Mouse (Mus musculus): ENCODE measurements around the gene Smc4. TPM values are rescaled to one million over a fixed set of nuclear protein-coding genes. Genes with fewer than 3 reads are reported as not detected.
A peak's percentile ranks its signal among the peaks of the same experiment; 100 is the strongest.
"Not testable (repeated sequence)": the region's sequence is repeated elsewhere in the genome, so short reads cannot be mapped to it uniquely, and the experiment has no call there.

Gene Smc4
- polyA plus RNA-seq, 1 experiment, result 2.8 TPM

- WGBS, result under 1% methylated on average over 72 of the region's 72 CpGs
- peaks cover 2% of the 10 kb centered on the region for H3K4me1 ChIP-seq (ENCODE audit: control insufficient read depth, insufficient read depth, low read length)
- peak overlapping the region; percentile 79 for H3K4me3 ChIP-seq (replicated peaks; ENCODE audit: extremely low read depth, low read depth, low read length)
- TF ChIP-seq CTCF (IDR thresholded peaks at IDR 0.05; ENCODE audit: insufficient read depth, low read length) (no peak), POLR2A (IDR thresholded peaks at IDR 0.05; ENCODE audit: borderline replicate concordance, extremely low read depth, low read depth, low read length) (0 out of 2 replicates have a peak, but pooled peaks have one; percentile 26)
- DNase-seq, result peak; percentile 64
These were observed 1.1 kb downstream of the Smc4 start for GRCm38 (mm10) chr3:69005338-69006245.

- Histone ChIP-seq H3K4me1 (ENCODE audit: control insufficient read depth, insufficient read depth, low read length) (peaks cover 2% of the 10 kb centered on the region), H3K4me3 (replicated peaks; ENCODE audit: extremely low read depth, low read depth, low read length) (peak overlapping the region; percentile 79)
- TF ChIP-seq POLR2A (IDR thresholded peaks at IDR 0.05; ENCODE audit: borderline replicate concordance, extremely low read depth, low read depth, low read length) (no peak), CTCF (IDR thresholded peaks at IDR 0.05; ENCODE audit: insufficient read depth, low read length) (no peak)
- WGBS, result 4% methylated on average over 21 of the region's 21 CpGs
- no peak for DNase-seq
These were observed 1.8 kb downstream of the Smc4 start for GRCm38 (mm10) chr3:69006246-69006760.

- 51% methylated on average over 2 of the region's 2 CpGs for WGBS
- DNase-seq, result no peak
These were observed 4.3 kb downstream of the Smc4 start for GRCm38 (mm10) chr3:69008873-69009272.

GRCm38 (mm10) chr3:69017181-69017580 is 12.6 kb downstream of the Smc4 start:
- H3K4me1 ChIP-seq (ENCODE audit: control insufficient read depth, insufficient read depth, low read length), result no peaks in the 10 kb centered on the region
- TF ChIP-seq POLR2A (IDR thresholded peaks at IDR 0.05; ENCODE audit: borderline replicate concordance, extremely low read depth, low read depth, low read length), result no peak
- no peak for TF ChIP-seq CTCF (IDR thresholded peaks at IDR 0.05; ENCODE audit: insufficient read depth, low read length)
- DNase-seq, result no peak
- no peak overlapping the region for H3K4me3 ChIP-seq (replicated peaks; ENCODE audit: extremely low read depth, low read depth, low read length)
- 78% methylated on average over 3 of the region's 3 CpGs for WGBS

More at GRCm38 (mm10) chr3:69008873-69009272, 4.3 kb downstream of the Smc4 start:
- TF ChIP-seq CTCF (IDR thresholded peaks at IDR 0.05; ENCODE audit: insufficient read depth, low read length), result no peak
- no peak for TF ChIP-seq POLR2A (IDR thresholded peaks at IDR 0.05; ENCODE audit: borderline replicate concordance, extremely low read depth, low read depth, low read length)
- H3K4me1 ChIP-seq (ENCODE audit: control insufficient read depth, insufficient read depth, low read length), result peaks cover 2% of the 10 kb centered on the region
- no peak overlapping the region for H3K4me3 ChIP-seq (replicated peaks; ENCODE audit: extremely low read depth, low read depth, low read length)

GRCm38 (mm10) chr3:69018635-69019034 is 14.1 kb downstream of the Smc4 start:
- H3K4me1 ChIP-seq (ENCODE audit: control insufficient read depth, insufficient read depth, low read length); H3K4me3 ChIP-seq (replicated peaks; ENCODE audit: extremely low read depth, low read depth, low read length); DNase-seq: not testable (repeated sequence)
- 97% methylated on average over 2 of the region's 2 CpGs for WGBS

GRCm38 (mm10) chr3:69020285-69020684 is 15.7 kb downstream of the Smc4 start:
- DNase-seq, result no peak
- no peak for TF ChIP-seq CTCF (IDR thresholded peaks at IDR 0.05; ENCODE audit: insufficient read depth, low read length)
- TF ChIP-seq POLR2A (IDR thresholded peaks at IDR 0.05; ENCODE audit: borderline replicate concordance, extremely low read depth, low read depth, low read length), result no peak
- no peak overlapping the region for H3K4me3 ChIP-seq (replicated peaks; ENCODE audit: extremely low read depth, low read depth, low read length)
- no peaks in the 10 kb centered on the region for H3K4me1 ChIP-seq (ENCODE audit: control insufficient read depth, insufficient read depth, low read length)
- 94% methylated on average over 2 of the region's 2 CpGs for WGBS

GRCm38 (mm10) chr3:69020764-69021163 is 16.2 kb downstream of the Smc4 start:
- TF ChIP-seq POLR2A (IDR thresholded peaks at IDR 0.05; ENCODE audit: borderline replicate concordance, extremely low read depth, low read depth, low read length) (no peak), CTCF (IDR thresholded peaks at IDR 0.05; ENCODE audit: insufficient read depth, low read length) (no peak)
- no peak for DNase-seq
- H3K4me3 ChIP-seq (replicated peaks; ENCODE audit: extremely low read depth, low read depth, low read length), result no peak overlapping the region

GRCm38 (mm10) chr3:69026133-69026783 is 21.7 kb downstream of the Smc4 start:
- no peak for DNase-seq
- TF ChIP-seq CTCF (IDR thresholded peaks at IDR 0.05; ENCODE audit: insufficient read depth, low read length), result no peak
- no peak for TF ChIP-seq POLR2A (IDR thresholded peaks at IDR 0.05; ENCODE audit: borderline replicate concordance, extremely low read depth, low read depth, low read length)
- Histone ChIP-seq H3K4me3 (replicated peaks; ENCODE audit: extremely low read depth, low read depth, low read length) (no peak overlapping the region), H3K4me1 (ENCODE audit: control insufficient read depth, insufficient read depth, low read length) (no peaks in the 10 kb centered on the region)
- WGBS, result 62% methylated on average over 1 of the region's 1 CpGs

More at GRCm38 (mm10) chr3:69020764-69021163, 16.2 kb downstream of the Smc4 start:
- H3K4me1 ChIP-seq (ENCODE audit: control insufficient read depth, insufficient read depth, low read length), result no peaks in the 10 kb centered on the region

- DNase-seq, result no peak
- Histone ChIP-seq H3K4me3 (replicated peaks; ENCODE audit: extremely low read depth, low read depth, low read length) (no peak overlapping the region), H3K4me1 (ENCODE audit: control insufficient read depth, insufficient read depth, low read length) (peaks cover 2% of the 10 kb centered on the region; the same call in 1 of the 2 replicates)
- TF ChIP-seq POLR2A (IDR thresholded peaks at IDR 0.05; ENCODE audit: borderline replicate concordance, extremely low read depth, low read depth, low read length), result no peak
- no peak for TF ChIP-seq CTCF (IDR thresholded peaks at IDR 0.05; ENCODE audit: insufficient read depth, low read length)
- WGBS, result 91% methylated on average over 2 of the region's 2 CpGs
These were observed 35.6 kb downstream of the Smc4 start for GRCm38 (mm10) chr3:69040105-69040504.

Data from lung, adult 2 months (tissue).